Mouse (Mus musculus) forebrain, embryonic 15.5 days (tissue): Measurements from ENCODE around the gene Rora. TPM values are rescaled to one million over a fixed set of nuclear protein-coding genes. Genes with fewer than 3 reads are reported as not detected.

Experiments used
- ATAC-seq: fragments of 200-750 bp; cut with Nextera tagmentation; replicated peaks from 2 replicates; pipeline ENCODE4 v1.8.0; 2017; ENCODE audit warnings: mild to moderate bottlenecking, moderate TSS enrichment, moderate library complexity
- H3K27ac ChIP-seq: fragments of 300-500 bp; sonication (generic); replicated peaks from 2 replicates; pipeline ENCODE4 v1.5.1; 2015; ENCODE audit warnings: mild to moderate bottlenecking, inconsistent platforms
- H3K27me3 ChIP-seq: fragments of 300-500 bp; sonication (generic); 2 replicates; pipeline ENCODE4 v1.6.1; 2015; ENCODE audit warnings: inconsistent platforms
- H3K36me3 ChIP-seq: fragments of 300-500 bp; sonication (generic); 2 replicates; pipeline ENCODE4 v1.6.1; 2015; ENCODE audit warnings: mild to moderate bottlenecking, inconsistent platforms
- H3K4me1 ChIP-seq: fragments of 300-500 bp; sonication (generic); 2 replicates; pipeline ENCODE4 v1.6.1; 2015; ENCODE audit warnings: inconsistent platforms
- H3K4me2 ChIP-seq: fragments of 300-500 bp; sonication (generic); replicated peaks from 2 replicates; pipeline ENCODE4 v1.6.1; 2015; ENCODE audit warnings: mild to moderate bottlenecking, inconsistent platforms
- H3K4me3 ChIP-seq: fragments of 300-500 bp; sonication (generic); 2 replicates; pipeline ENCODE4 v1.5.1; 2015; ENCODE audit warnings: mild to moderate bottlenecking, inconsistent platforms
- H3K9ac ChIP-seq: fragments of 300-500 bp; sonication (generic); replicated peaks from 2 replicates; pipeline ENCODE4 v1.6.1; 2015; ENCODE audit warnings: mild to moderate bottlenecking, inconsistent platforms
- H3K9me3 ChIP-seq: fragments of 300-500 bp; sonication (generic); 2 replicates; pipeline ENCODE4 v1.6.1; 2016; ENCODE audit warnings: inconsistent platforms
- WGBS: fragments of 180-500 bp; shearing (Covaris S2); methylation state at CpG from one replicate; pipeline ENCODE4 v1.1.7; 2015; ENCODE audit warnings: mixed read lengths; 5-methylcytosine and 5-hydroxymethylcytosine counted together
- polyA plus RNA-seq: library from polyadenylated mRNA; unstranded; fragments of >200 nt; fragmentation: Nextera tagmentation; extraction: Ambion mirVana; gene quantifications from 2 replicates; pipeline ENCODE4 v1.2.1, GENCODE M21; 2015

The Rora gene
- polyA plus RNA-seq, 1 experiment from 2014 or later: 11.8 TPM

DNA sequence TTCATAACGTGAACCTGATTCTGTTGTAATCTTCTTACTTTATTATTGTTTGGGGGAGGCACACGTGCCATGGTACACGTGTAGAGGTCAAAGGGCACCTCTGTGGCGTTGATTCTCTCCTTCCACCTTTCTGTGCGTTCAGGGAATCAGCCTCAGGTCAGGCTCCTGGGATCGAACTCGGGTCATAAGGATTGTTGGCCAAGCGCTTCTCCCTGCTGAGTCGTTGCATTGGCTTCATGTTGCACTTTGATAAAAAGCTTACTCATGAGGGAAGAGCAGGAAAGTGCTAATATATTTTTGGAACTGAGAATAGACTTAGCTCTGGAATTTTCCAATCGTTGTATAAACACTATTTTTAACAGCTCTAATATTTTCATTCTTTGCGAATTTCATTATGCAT is 654.4 kb downstream of the Rora start:
- Histone ChIP-seq H3K9me3 (no peaks in the 10 kb centered on the region), H3K36me3 (no peaks in the 10 kb centered on the region), H3K4me2 (no peak overlapping the region), H3K27ac (no peak overlapping the region), H3K4me3 (no peak overlapping the region), H3K9ac (no peak overlapping the region), H3K4me1 (peaks cover 13% of the 10 kb centered on the region), H3K27me3 (no peaks in the 10 kb centered on the region)
- WGBS: 94% methylated on average over 11 of the region's 11 CpGs
- ATAC-seq: no peak

DNA sequence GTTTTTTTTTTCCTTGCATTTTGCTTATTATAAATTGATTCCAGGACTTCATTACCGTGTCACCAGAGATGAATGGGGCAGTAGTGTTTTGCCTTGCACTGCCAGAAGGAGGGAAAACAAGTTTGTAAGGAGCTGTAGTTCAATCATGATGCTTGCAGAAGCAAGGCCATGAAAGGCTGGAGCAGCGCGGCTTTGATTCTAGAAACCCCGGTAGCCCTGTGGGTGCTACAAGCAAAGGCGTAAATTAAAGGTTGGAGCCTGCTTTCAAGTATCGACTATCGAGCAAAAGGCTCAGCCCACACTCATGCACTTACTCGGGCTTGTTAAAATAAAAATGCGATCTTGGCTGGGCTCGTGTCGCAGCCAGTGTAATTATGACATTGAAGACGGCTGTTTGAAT is 656.9 kb downstream of the Rora start:
- WGBS: 36% methylated on average over 12 of the region's 12 CpGs
- Histone ChIP-seq H3K27me3 (no peaks in the 10 kb centered on the region), H3K4me3 (no peak overlapping the region), H3K36me3 (no peaks in the 10 kb centered on the region), H3K4me2 (no peak overlapping the region), H3K27ac (no peak overlapping the region), H3K9ac (no peak overlapping the region), H3K9me3 (no peaks in the 10 kb centered on the region), H3K4me1 (peaks cover 11% of the 10 kb centered on the region; the same call in 1 of the 2 replicates)
- no peak for ATAC-seq

DNA sequence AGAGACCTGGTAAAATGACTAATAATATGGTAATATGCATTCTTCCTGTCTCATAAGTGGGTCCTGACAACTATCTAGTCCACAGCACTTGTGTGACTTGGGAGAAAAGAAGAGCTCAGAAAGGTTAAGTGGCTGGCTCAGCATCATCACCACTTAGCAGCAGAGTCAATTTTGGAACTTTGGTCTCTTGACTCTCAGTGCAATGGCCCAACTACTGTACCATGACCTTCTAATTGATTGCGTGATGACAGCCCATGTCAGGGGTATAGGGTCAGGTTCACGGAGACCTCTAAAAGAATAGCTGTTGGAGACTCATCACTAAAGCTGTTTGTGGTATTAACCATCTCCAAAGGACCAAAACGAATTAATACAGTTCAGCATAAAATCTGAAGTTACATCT is 659.7 kb downstream of the Rora start:
- Histone ChIP-seq H3K9ac (no peak overlapping the region), H3K4me2 (no peak overlapping the region), H3K27me3 (no peaks in the 10 kb centered on the region), H3K9me3 (no peaks in the 10 kb centered on the region), H3K4me3 (no peak overlapping the region), H3K4me1 (peaks cover 4% of the 10 kb centered on the region; the same call in 1 of the 2 replicates), H3K27ac (no peak overlapping the region), H3K36me3 (no peaks in the 10 kb centered on the region)
- 88% methylated on average over 3 of the region's 3 CpGs for WGBS
- no peak for ATAC-seq

- Histone ChIP-seq H3K4me3 (no peak overlapping the region), H3K9ac (no peak overlapping the region)
- no peak for ATAC-seq
These were observed 661.0 kb downstream of the Rora start for GRCm38 (mm10) chr9:69314451-69315210.

GRCm38 (mm10) chr9:69317527-69318115 is 664.0 kb downstream of the Rora start:
- no peak overlapping the region for H3K4me3 ChIP-seq
- no peak overlapping the region for H3K9ac ChIP-seq
- H3K27me3 ChIP-seq: 0 out of 2 replicates have a peak, but pooled peaks cover 3% of the 10 kb centered on the region
- no peaks in the 10 kb centered on the region; the same call in 1 of the 2 replicates for H3K4me1 ChIP-seq
- H3K36me3 ChIP-seq: no peaks in the 10 kb centered on the region
- 29% methylated on average over 3 of the region's 3 CpGs for WGBS
- H3K27ac ChIP-seq: no peak overlapping the region
- no peak overlapping the region for H3K4me2 ChIP-seq
- no peaks in the 10 kb centered on the region for H3K9me3 ChIP-seq
- 0 out of 2 replicates have a peak, but pooled peaks have one; percentile 32 for ATAC-seq

More at GRCm38 (mm10) chr9:69314451-69315210, 661.0 kb downstream of the Rora start:
- Histone ChIP-seq H3K4me2 (no peak overlapping the region), H3K9me3 (no peaks in the 10 kb centered on the region), H3K27me3 (0 out of 2 replicates have a peak, but pooled peaks cover 3% of the 10 kb centered on the region), H3K36me3 (no peaks in the 10 kb centered on the region), H3K27ac (no peak overlapping the region), H3K4me1 (peaks cover 4% of the 10 kb centered on the region; the same call in 1 of the 2 replicates)
- 89% methylated on average over 9 of the region's 9 CpGs for WGBS

- Histone ChIP-seq H3K4me3 (no peak overlapping the region), H3K9ac (no peak overlapping the region), H3K27ac (no peak overlapping the region), H3K9me3 (no peaks in the 10 kb centered on the region), H3K4me2 (no peak overlapping the region), H3K4me1 (no peaks in the 10 kb centered on the region; the same call in 1 of the 2 replicates), H3K36me3 (no peaks in the 10 kb centered on the region), H3K27me3 (0 out of 2 replicates have a peak, but pooled peaks cover 3% of the 10 kb centered on the region)
- no peak for ATAC-seq
- 97% methylated on average over 6 of the region's 6 CpGs for WGBS
These were observed 665.8 kb downstream of the Rora start for GRCm38 (mm10) chr9:69319434-69319833.

DNA sequence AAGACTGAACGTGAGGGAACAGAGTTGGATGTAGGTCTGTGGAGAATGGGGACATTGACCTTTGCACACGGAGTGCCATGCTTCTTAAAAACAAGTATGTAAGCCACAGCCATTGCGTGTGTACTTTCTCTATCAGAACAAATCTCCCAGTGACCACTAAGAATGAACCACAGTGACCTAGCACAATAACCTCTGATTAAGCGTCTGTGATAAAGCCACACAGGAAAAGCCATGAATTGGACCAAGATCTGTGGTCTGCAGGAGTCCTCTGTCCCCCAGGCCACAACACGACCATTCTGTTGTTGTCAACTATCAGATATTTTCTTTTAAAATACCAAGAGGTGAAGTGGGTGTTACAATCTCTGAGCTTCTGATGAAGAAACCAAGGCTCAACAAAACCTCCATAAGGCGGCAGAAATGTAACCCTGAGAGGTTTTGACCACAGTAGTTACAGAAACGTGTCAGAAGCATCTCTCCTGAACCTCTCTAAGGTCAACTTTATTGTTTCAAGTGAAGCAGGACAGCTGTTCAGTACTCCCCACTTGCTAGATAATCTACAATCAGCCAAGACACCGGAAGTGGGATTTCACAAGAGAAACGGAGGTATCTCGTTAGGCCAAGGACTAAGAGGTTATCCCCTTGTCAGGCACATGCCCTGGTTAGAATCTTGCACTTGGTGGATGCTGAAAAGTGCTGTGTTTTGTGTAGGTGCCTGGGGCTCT is 666.5 kb downstream of the Rora start:
- Histone ChIP-seq H3K4me1 (no peaks in the 10 kb centered on the region; the same call in 1 of the 2 replicates), H3K4me2 (no peak overlapping the region), H3K36me3 (no peaks in the 10 kb centered on the region), H3K27ac (no peak overlapping the region), H3K9me3 (no peaks in the 10 kb centered on the region), H3K9ac (no peak overlapping the region), H3K27me3 (0 out of 2 replicates have a peak, but pooled peaks cover 3% of the 10 kb centered on the region), H3K4me3 (no peak overlapping the region)
- no peak for ATAC-seq
- WGBS: 68% methylated on average over 10 of the region's 10 CpGs

GRCm38 (mm10) chr9:69320635-69321027 is 667.0 kb downstream of the Rora start:
- no peaks in the 10 kb centered on the region; the same call in 1 of the 2 replicates for H3K4me1 ChIP-seq
- H3K9ac ChIP-seq: no peak overlapping the region
- H3K9me3 ChIP-seq: no peaks in the 10 kb centered on the region
- ATAC-seq: no peak
- no peak overlapping the region for H3K4me2 ChIP-seq
- WGBS: 48% methylated on average over 3 of the region's 3 CpGs
- no peak overlapping the region for H3K4me3 ChIP-seq
- H3K27ac ChIP-seq: no peak overlapping the region
- no peaks in the 10 kb centered on the region for H3K36me3 ChIP-seq
- H3K27me3 ChIP-seq: 0 out of 2 replicates have a peak, but pooled peaks cover 3% of the 10 kb centered on the region

DNA sequence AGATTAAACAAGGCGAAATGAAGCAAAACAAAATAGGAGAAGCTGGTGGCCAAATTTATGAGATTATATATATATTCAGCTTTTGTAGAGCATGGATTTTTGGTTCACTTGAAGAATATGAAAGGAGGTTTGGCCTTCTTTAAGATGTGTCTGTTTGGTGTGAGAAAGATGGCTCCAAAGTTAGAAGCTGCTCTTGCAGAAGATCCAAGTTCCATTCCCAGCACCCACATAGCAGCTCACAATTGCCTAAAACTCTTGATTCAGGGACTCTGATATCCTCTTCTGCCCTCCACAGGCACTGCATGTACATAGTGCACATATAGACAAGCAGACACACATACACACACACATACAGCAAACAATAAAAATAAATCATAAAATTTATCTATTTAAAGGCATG is 668.4 kb downstream of the Rora start:
- Histone ChIP-seq H3K4me3 (no peak overlapping the region), H3K9me3 (no peaks in the 10 kb centered on the region)

GRCm38 (mm10) chr9:69323831-69324230 is 670.2 kb downstream of the Rora start:
- H3K9ac ChIP-seq: no peak overlapping the region
- no peak overlapping the region for H3K27ac ChIP-seq
- 0 out of 2 replicates have a peak, but pooled peaks cover 3% of the 10 kb centered on the region for H3K27me3 ChIP-seq
- 77% methylated on average over 8 of the region's 8 CpGs for WGBS
- ATAC-seq: no peak
- H3K9me3 ChIP-seq: no peaks in the 10 kb centered on the region
- no peak overlapping the region for H3K4me3 ChIP-seq
- H3K36me3 ChIP-seq: no peaks in the 10 kb centered on the region
- peaks cover 7% of the 10 kb centered on the region for H3K4me1 ChIP-seq
- no peak overlapping the region for H3K4me2 ChIP-seq

More for the DNA sequence above, 668.4 kb downstream of the Rora start:
- no peak for ATAC-seq
- Histone ChIP-seq H3K27ac (no peak overlapping the region), H3K9ac (no peak overlapping the region), H3K4me2 (no peak overlapping the region), H3K27me3 (0 out of 2 replicates have a peak, but pooled peaks cover 3% of the 10 kb centered on the region), H3K4me1 (peaks cover 3% of the 10 kb centered on the region), H3K36me3 (no peaks in the 10 kb centered on the region)
- 98% methylated on average over 1 of the region's 1 CpGs for whole genome bisulfite sequencing

GRCm38 (mm10) chr9:69327077-69327476 is 673.5 kb downstream of the Rora start:
- no peaks in the 10 kb centered on the region for H3K9me3 ChIP-seq
- no peak overlapping the region for H3K9ac ChIP-seq
- ATAC-seq: no peak
- no peak overlapping the region for H3K4me2 ChIP-seq
- no peaks in the 10 kb centered on the region for H3K36me3 ChIP-seq
- WGBS: 19% methylated on average over 9 of the region's 9 CpGs
- peaks cover 7% of the 10 kb centered on the region for H3K4me1 ChIP-seq
- no peak overlapping the region for H3K27ac ChIP-seq
- no peaks in the 10 kb centered on the region for H3K27me3 ChIP-seq
- H3K4me3 ChIP-seq: no peak overlapping the region

- H3K4me1 ChIP-seq: peaks cover 7% of the 10 kb centered on the region
- H3K27ac ChIP-seq: no peak overlapping the region
- WGBS: 80% methylated on average over 7 of the region's 7 CpGs
- H3K27me3 ChIP-seq: no peaks in the 10 kb centered on the region
- H3K9ac ChIP-seq: no peak overlapping the region
- no peak overlapping the region for H3K4me3 ChIP-seq
- no peak for ATAC-seq
- H3K36me3 ChIP-seq: no peaks in the 10 kb centered on the region
- H3K4me2 ChIP-seq: no peak overlapping the region
- no peaks in the 10 kb centered on the region for H3K9me3 ChIP-seq
These were observed 674.0 kb downstream of the Rora start for GRCm38 (mm10) chr9:69327591-69327990.
